Mouse (Mus musculus): ENCODE measurements around the gene Cacul1.

The Cacul1 gene

GRCm38 (mm10) chr19:60529302-60529701 lies 51.5 kb downstream of the Cacul1 start:
- no peak for DNase-seq

GRCm38 (mm10) chr19:60528602-60529001 lies 52.2 kb downstream of the Cacul1 start:
- no peak for DNase-seq

GRCm38 (mm10) chr19:60526876-60527275 lies 53.9 kb downstream of the Cacul1 start:
- no peak for DNase-seq

- DNase-seq: no peak
These were observed 55.7 kb downstream of the Cacul1 start for GRCm38 (mm10) chr19:60525086-60525485.

GRCm38 (mm10) chr19:60524678-60525077 lies 56.1 kb downstream of the Cacul1 start:
- no peak for DNase-seq

- peak; percentile 20 for DNase-seq
These were observed 60.7 kb downstream of the Cacul1 start for GRCm38 (mm10) chr19:60520131-60520530.

- no peak for DNase-seq
These were observed 65.8 kb downstream of the Cacul1 start for GRCm38 (mm10) chr19:60515064-60515463.

- DNase-seq: no peak
These were observed 67.4 kb downstream of the Cacul1 start for GRCm38 (mm10) chr19:60513431-60513830.

- no peak for DNase-seq
These were observed 80.6 kb downstream of the Cacul1 start for GRCm38 (mm10) chr19:60500209-60500608.

- DNase-seq: no peak
These were observed 83.7 kb downstream of the Cacul1 start for GRCm38 (mm10) chr19:60497171-60497570.

- no peak for DNase-seq
These were observed 85.1 kb downstream of the Cacul1 start for GRCm38 (mm10) chr19:60495772-60496171.

GRCm38 (mm10) chr19:60489566-60489965 lies 91.3 kb downstream of the Cacul1 start:
- no peak for DNase-seq

GRCm38 (mm10) chr19:60485261-60485660 lies 95.6 kb downstream of the Cacul1 start:
- no peak for DNase-seq

GRCm38 (mm10) chr19:60478859-60479258 lies 102.0 kb downstream of the Cacul1 start:
- DNase-seq: no peak

- DNase-seq: no peak
These were observed 103.0 kb downstream of the Cacul1 start for GRCm38 (mm10) chr19:60477788-60478187.

Data from thymus, postnatal 4 days (tissue).